Mouse (Mus musculus) liver, postnatal 0 days (tissue): Measurements from ENCODE around the gene Mrfap1.
A peak's percentile ranks its signal among the peaks of the same experiment; 100 is the strongest.

Experiments
- CTCF ChIP-seq: sonication (generic); IDR thresholded peaks from 2 replicates; pipeline ENCODE4 v1.5.1; 2016; ENCODE audit warnings: antibody characterized with exemption, low read depth
- EP300 ChIP-seq: IDR thresholded peaks from 2 replicates; pipeline ENCODE4 v1.6.1; 2016; ENCODE audit warnings: antibody characterized with exemption, low read depth, mild to moderate bottlenecking

DNA sequence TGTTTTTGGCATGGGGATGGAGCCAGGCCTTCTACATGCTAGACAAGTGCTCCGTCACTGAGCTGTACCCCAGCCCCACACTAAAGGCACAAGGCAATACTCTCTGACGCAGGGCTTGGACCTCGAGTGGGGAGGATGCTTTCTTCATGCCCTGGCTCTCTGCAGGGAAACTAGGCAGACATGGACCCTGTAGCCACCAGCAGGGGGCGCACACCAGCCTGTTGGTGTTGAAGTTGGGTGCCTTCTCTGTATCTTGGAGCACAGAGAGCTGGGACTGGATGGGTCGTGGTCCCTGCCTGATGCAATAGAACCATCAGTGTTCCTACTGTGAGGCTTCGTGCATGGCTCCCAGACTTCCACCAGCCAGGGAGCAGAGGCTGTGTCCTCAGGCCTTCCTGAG is 23.6 kb upstream of the Mrfap1 start:
- TF ChIP-seq CTCF (peak; percentile 88), EP300 (no peak)
